Mouse (Mus musculus) heart, adult 2 months (tissue): Measurements from ENCODE around the gene Nbea.
"Not testable (repeated sequence)": the region's sequence is repeated elsewhere in the genome, so short reads cannot be mapped to it uniquely, and the experiment has no call there.

Source experiments
- CTCF ChIP-seq: fragments of 200-600 bp; IDR thresholded peaks from 2 replicates; pipeline ENCODE4 v1.8.1; 2022; ENCODE audit warnings: antibody characterized with exemption, mild to moderate bottlenecking, moderate library complexity
- EP300 ChIP-seq: fragments of 200-500 bp; IDR thresholded peaks from 2 replicates; pipeline ENCODE4 v1.6.1; 2011; ENCODE audit warnings: low read depth, low read length, control low read depth; ENCODE audit not compliant: insufficient read depth
- POLR2A ChIP-seq: fragments of 200-500 bp; IDR thresholded peaks from 2 replicates; pipeline ENCODE4 v1.6.1; 2011; ENCODE audit warnings: mild to moderate bottlenecking, low read depth, low read length, control low read depth; ENCODE audit not compliant: insufficient read depth

DNA sequence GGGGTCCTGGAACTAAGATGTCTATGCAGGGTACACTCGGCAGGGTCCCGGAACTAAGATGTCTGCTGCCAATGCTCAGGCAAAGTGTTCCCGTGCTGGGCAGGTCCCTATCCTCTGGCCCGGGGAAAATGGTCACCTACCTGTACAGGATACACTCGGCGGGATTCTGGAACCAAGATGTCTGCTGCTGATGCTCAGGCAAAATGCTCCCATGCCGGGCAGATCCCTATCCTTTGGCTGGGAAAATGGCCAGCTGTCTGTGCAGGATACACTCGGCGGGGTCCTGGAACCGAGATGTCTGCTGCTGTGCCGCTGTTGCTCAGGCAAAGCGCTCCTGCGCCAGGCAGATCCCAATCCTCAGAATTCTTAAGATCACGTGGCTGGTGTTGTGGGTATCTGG, 206.5 kb downstream of the Nbea start:
- TF ChIP-seq POLR2A, CTCF, EP300: not testable (repeated sequence)
